Mouse (Mus musculus): ENCODE data around the gene Olfr1166. TPM values are rescaled to one million over a fixed set of nuclear protein-coding genes. Genes with fewer than 3 reads are reported as not detected.
"Not testable (repeated sequence)": the region's sequence is repeated elsewhere in the genome, so short reads cannot be mapped to it uniquely, and the experiment has no call there.

Olfr1166 gene
- not detected in 2 replicates for polyA plus RNA-seq (2012; ENCODE audit: insufficient read depth, insufficient read length, missing spikeins)

DNA sequence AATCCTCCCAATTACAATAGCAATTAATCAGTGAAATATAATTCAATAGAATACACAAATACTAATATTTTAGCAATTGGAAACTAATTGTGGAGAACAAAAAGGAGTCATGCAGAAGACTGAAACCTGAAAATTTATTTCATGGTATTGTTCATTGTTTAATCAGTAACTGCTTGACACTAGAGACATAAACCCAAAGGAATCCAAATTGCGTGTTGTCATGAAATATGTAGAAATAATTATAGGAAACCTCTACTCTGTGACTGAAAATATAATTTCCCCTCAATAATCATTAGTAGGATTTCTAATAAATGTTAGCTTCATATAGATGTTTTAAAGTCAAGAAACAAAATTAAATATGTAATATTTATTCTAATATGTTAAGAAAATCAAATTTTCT lies at the start of gene Olfr1166:
Gene Olfr1166 (minus strand): TSS at position 101 of the 400 bp plus-strand sequence.
- Histone ChIP-seq H3K4me3 (ENCODE audit: insufficient read depth, low read depth, low read length) (no peak within 1 kb of the TSS), H3K27ac (replicated peaks; ENCODE audit: low read depth, low read length) (no peak within 1 kb of the TSS), H3K4me1 (ENCODE audit: control insufficient read depth, insufficient read depth, insufficient read length, low read length) (no peaks in the 10 kb centered on the region)

DNA sequence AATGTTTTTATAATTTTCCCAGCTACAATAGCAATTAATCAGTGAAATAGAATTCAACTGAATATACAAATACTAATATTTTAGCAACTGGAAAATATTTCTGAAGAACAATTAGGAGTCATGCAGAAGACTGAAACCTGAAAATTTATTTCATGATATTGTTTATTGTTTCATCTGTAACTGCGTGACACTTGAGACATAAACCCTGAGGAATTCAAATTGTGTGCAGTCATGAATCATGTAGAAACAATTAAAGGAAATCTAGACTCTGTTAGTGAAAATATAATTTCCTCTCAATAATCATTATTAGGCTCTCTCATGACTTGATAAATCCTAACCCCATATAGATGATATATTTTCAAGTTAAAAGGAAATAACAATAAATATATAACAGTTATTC lies 27.0 kb upstream of the Olfr1166 start, which contains the start of gene Olfr1167:
Gene Olfr1167 (minus strand): TSS at position 101 of the 400 bp plus-strand sequence.
- not testable (repeated sequence) for H3K4me3 ChIP-seq (ENCODE audit: insufficient read depth, low read depth, low read length); H3K27ac ChIP-seq (replicated peaks; ENCODE audit: low read depth, low read length); H3K4me1 ChIP-seq (ENCODE audit: control insufficient read depth, insufficient read depth, insufficient read length, low read length)

DNA sequence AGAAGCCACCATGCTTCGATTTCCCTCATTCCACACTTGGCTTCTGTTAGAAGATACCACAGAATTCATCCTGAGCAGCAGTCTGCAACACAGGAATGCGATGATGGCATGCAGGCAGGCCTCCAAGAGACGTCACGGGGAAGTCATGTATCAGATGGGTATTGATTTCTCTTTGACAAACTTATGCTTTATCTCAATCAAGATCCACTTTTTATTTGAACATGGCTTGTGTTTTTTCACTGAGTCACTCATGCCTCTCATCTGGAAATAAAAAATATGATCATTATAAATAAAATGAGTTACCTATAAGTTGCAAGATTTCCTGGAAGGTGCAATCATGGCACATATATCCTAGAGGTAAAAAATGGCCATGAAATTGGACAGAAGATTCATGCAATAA lies 34.2 kb downstream of the Olfr1166 start, which contains the start of gene Olfr1164:
Gene Olfr1164 (minus strand): TSS at position 101 of the 400 bp plus-strand sequence.
- Histone ChIP-seq H3K27ac (replicated peaks; ENCODE audit: low read depth, low read length) (no peak within 1 kb of the TSS), H3K4me1 (ENCODE audit: control insufficient read depth, insufficient read depth, insufficient read length, low read length) (no peaks in the 10 kb centered on the region), H3K4me3 (ENCODE audit: insufficient read depth, low read depth, low read length) (no peak within 1 kb of the TSS)

Other genes starting within 250 kb of the Olfr1166 start
- gene Olfr1153, start 233.3 kb downstream of the Olfr1166 start, polyA plus RNA-seq (2012; ENCODE audit: insufficient read depth, insufficient read length, missing spikeins) = not detected in 2 replicates
- not detected in 2 replicates for gene Olfr1154, start 223.1 kb downstream of the Olfr1166 start, polyA plus RNA-seq (2012; ENCODE audit: insufficient read depth, insufficient read length, missing spikeins)
- not detected in 2 replicates for gene Olfr1155, start 183.1 kb downstream of the Olfr1166 start, polyA plus RNA-seq (2012; ENCODE audit: insufficient read depth, insufficient read length, missing spikeins)
- not detected in 2 replicates for gene Olfr1156, start 175.2 kb downstream of the Olfr1166 start, polyA plus RNA-seq (2012; ENCODE audit: insufficient read depth, insufficient read length, missing spikeins)
- not detected in 2 replicates for gene Olfr1157, start 160.0 kb downstream of the Olfr1166 start, polyA plus RNA-seq (2012; ENCODE audit: insufficient read depth, insufficient read length, missing spikeins)
- gene Olfr74, start 153.6 kb downstream of the Olfr1166 start, polyA plus RNA-seq (2012; ENCODE audit: insufficient read depth, insufficient read length, missing spikeins) = not detected in 2 replicates
- not detected in 2 replicates for gene Olfr1158, start 138.2 kb downstream of the Olfr1166 start, polyA plus RNA-seq (2012; ENCODE audit: insufficient read depth, insufficient read length, missing spikeins)
- gene Olfr1160, start 120.0 kb downstream of the Olfr1166 start, polyA plus RNA-seq (2012; ENCODE audit: insufficient read depth, insufficient read length, missing spikeins) = not detected in 2 replicates
- gene Olfr1161, start 105.5 kb downstream of the Olfr1166 start, polyA plus RNA-seq (2012; ENCODE audit: insufficient read depth, insufficient read length, missing spikeins) = not detected in 2 replicates
- not detected in 2 replicates for gene Olfr73, start 90.6 kb downstream of the Olfr1166 start, polyA plus RNA-seq (2012; ENCODE audit: insufficient read depth, insufficient read length, missing spikeins)
- not detected in 2 replicates for gene Olfr1162, start 77.1 kb downstream of the Olfr1166 start, polyA plus RNA-seq (2012; ENCODE audit: insufficient read depth, insufficient read length, missing spikeins)
- not detected in 2 replicates for gene Olfr1163, start 56.4 kb downstream of the Olfr1166 start, polyA plus RNA-seq (2012; ENCODE audit: insufficient read depth, insufficient read length, missing spikeins)
- not detected in 2 replicates for gene Olfr1164, start 34.3 kb downstream of the Olfr1166 start, polyA plus RNA-seq (2012; ENCODE audit: insufficient read depth, insufficient read length, missing spikeins)
- not detected in 2 replicates for gene Olfr1167, start 26.9 kb upstream of the Olfr1166 start, polyA plus RNA-seq (2012; ENCODE audit: insufficient read depth, insufficient read length, missing spikeins)
- gene Olfr1168, start 53.6 kb upstream of the Olfr1166 start, polyA plus RNA-seq (2012; ENCODE audit: insufficient read depth, insufficient read length, missing spikeins) = not detected in 2 replicates
- not detected in 2 replicates for gene Olfr1170, start 100.1 kb upstream of the Olfr1166 start, polyA plus RNA-seq (2012; ENCODE audit: insufficient read depth, insufficient read length, missing spikeins)
- gene Olfr1173, start 151.6 kb upstream of the Olfr1166 start, polyA plus RNA-seq (2012; ENCODE audit: insufficient read depth, insufficient read length, missing spikeins) = not detected in 2 replicates
- not detected in 2 replicates for gene Olfr1174-ps, start 186.9 kb upstream of the Olfr1166 start, polyA plus RNA-seq (2012; ENCODE audit: insufficient read depth, insufficient read length, missing spikeins)
- not detected in 2 replicates for gene Olfr1175-ps, start 198.9 kb upstream of the Olfr1166 start, polyA plus RNA-seq (2012; ENCODE audit: insufficient read depth, insufficient read length, missing spikeins)
- not detected in 2 replicates for gene Olfr1176, start 208.4 kb upstream of the Olfr1166 start, polyA plus RNA-seq (2012; ENCODE audit: insufficient read depth, insufficient read length, missing spikeins)
- gene Olfr1177-ps, start 218.2 kb upstream of the Olfr1166 start, polyA plus RNA-seq (2012; ENCODE audit: insufficient read depth, insufficient read length, missing spikeins) = not detected in 2 replicates

All from brown adipose tissue, adult 24 weeks (tissue).